Mouse (Mus musculus) embryo, embryonic 10.5 days (tissue): ENCODE measurements around the gene Rpn2.

Experiments
- DNase-seq: peaks from one replicate; pipeline ENCODE4 v3.0.0-alpha.2; 2015; ENCODE audit warnings: low spot score

Rpn2 gene

GRCm38 (mm10) chr2:157278717-157279415 is at the start of gene Rpn2:
Gene Rpn2, plus strand, starts transcription at chr2:157279017.
- peak; percentile 97 for DNase-seq

GRCm38 (mm10) chr2:157235946-157236345 is 42.9 kb upstream of the Rpn2 start:
- no peak for DNase-seq

GRCm38 (mm10) chr2:157245001-157245400 is 33.8 kb upstream of the Rpn2 start:
- DNase-seq = peak; percentile 4

- DNase-seq = peak; percentile 14
These were observed 33.2 kb upstream of the Rpn2 start for GRCm38 (mm10) chr2:157245603-157246002.

GRCm38 (mm10) chr2:157248111-157248510 is 30.7 kb upstream of the Rpn2 start:
- DNase-seq = peak; percentile 33

- peak; percentile 82 for DNase-seq
These were observed 19.1 kb upstream of the Rpn2 start for GRCm38 (mm10) chr2:157259720-157260119.

GRCm38 (mm10) chr2:157261930-157262329 is 16.9 kb upstream of the Rpn2 start:
- DNase-seq = no peak

- no peak for DNase-seq
These were observed 16.3 kb upstream of the Rpn2 start for GRCm38 (mm10) chr2:157262506-157262905.

- DNase-seq = no peak
These were observed 15.7 kb upstream of the Rpn2 start for GRCm38 (mm10) chr2:157263101-157263500.

GRCm38 (mm10) chr2:157263832-157264231 is 15.0 kb upstream of the Rpn2 start:
- no peak for DNase-seq

GRCm38 (mm10) chr2:157279416-157279800 is 591 bp downstream of the Rpn2 start, which contains the start of gene Mroh8:
Gene Mroh8, minus strand, starts transcription at chr2:157279549.
- DNase-seq = peak; percentile 65

GRCm38 (mm10) chr2:157283321-157283720 is 4.5 kb downstream of the Rpn2 start:
- DNase-seq = no peak

- DNase-seq = peak; percentile 76
These were observed 8.7 kb downstream of the Rpn2 start for GRCm38 (mm10) chr2:157287542-157287941.

- DNase-seq = no peak
These were observed 10.2 kb downstream of the Rpn2 start for GRCm38 (mm10) chr2:157288996-157289395.

- DNase-seq = peak; percentile 81
These were observed 13.3 kb downstream of the Rpn2 start for GRCm38 (mm10) chr2:157292093-157292492.

- no peak for DNase-seq
These were observed 17.4 kb downstream of the Rpn2 start for GRCm38 (mm10) chr2:157296105-157296689.

GRCm38 (mm10) chr2:157300051-157300450 is 21.2 kb downstream of the Rpn2 start:
- no peak for DNase-seq

- no peak for DNase-seq
These were observed 24.3 kb downstream of the Rpn2 start for GRCm38 (mm10) chr2:157303096-157303495.

GRCm38 (mm10) chr2:157306091-157307032 is 27.5 kb downstream of the Rpn2 start:
- DNase-seq = no peak

- DNase-seq = no peak
These were observed 29.0 kb downstream of the Rpn2 start for GRCm38 (mm10) chr2:157307715-157308265.

GRCm38 (mm10) chr2:157308273-157308917 is 29.6 kb downstream of the Rpn2 start:
- DNase-seq = no peak

GRCm38 (mm10) chr2:157309611-157310010 is 30.8 kb downstream of the Rpn2 start:
- DNase-seq = no peak
